Mouse (Mus musculus) monocyte, adult 2 months (primary cell): Measurements from ENCODE around the gene Timmdc1.
"Not testable (repeated sequence)": the region's sequence is repeated elsewhere in the genome, so short reads cannot be mapped to it uniquely, and the experiment has no call there.

Source experiments
- DNase-seq, 2 experiments: peaks; one replicate each; pipeline ENCODE4 v3.0.0; 2022; ENCODE audit warnings: low spot score in 2 of 2, low read depth in 1 of 2

Timmdc1 gene

GRCm38 (mm10) chr16:38502469-38502868 is 20.0 kb downstream of the Timmdc1 start:
- no peak for DNase-seq

- no peak for DNase-seq
These were observed 25.8 kb downstream of the Timmdc1 start for GRCm38 (mm10) chr16:38496604-38497140.

GRCm38 (mm10) chr16:38493890-38494289 is 28.6 kb downstream of the Timmdc1 start:
- DNase-seq = no peak

GRCm38 (mm10) chr16:38492551-38492950 is 29.9 kb downstream of the Timmdc1 start:
- no peak for DNase-seq

- DNase-seq = no peak
These were observed 38.7 kb downstream of the Timmdc1 start for GRCm38 (mm10) chr16:38483582-38484309.

GRCm38 (mm10) chr16:38482780-38483562 is 39.5 kb downstream of the Timmdc1 start:
- no peak for DNase-seq

GRCm38 (mm10) chr16:38481327-38481726 is 41.1 kb downstream of the Timmdc1 start:
- no peak for DNase-seq

GRCm38 (mm10) chr16:38478296-38478695 is 44.2 kb downstream of the Timmdc1 start:
- DNase-seq = no peak

GRCm38 (mm10) chr16:38477241-38477608 is 45.2 kb downstream of the Timmdc1 start:
- DNase-seq = not testable (repeated sequence)

GRCm38 (mm10) chr16:38476312-38477240 is 45.9 kb downstream of the Timmdc1 start:
- DNase-seq = no peak

- DNase-seq = no peak
These were observed 46.7 kb downstream of the Timmdc1 start for GRCm38 (mm10) chr16:38475681-38476311.

GRCm38 (mm10) chr16:38474677-38475286 is 47.7 kb downstream of the Timmdc1 start:
- no peak for DNase-seq

GRCm38 (mm10) chr16:38473661-38474060 is 48.8 kb downstream of the Timmdc1 start:
- DNase-seq = no peak

GRCm38 (mm10) chr16:38472507-38472873 is 50.0 kb downstream of the Timmdc1 start:
- DNase-seq = no peak

GRCm38 (mm10) chr16:38471697-38472506 is 50.6 kb downstream of the Timmdc1 start:
- no peak for DNase-seq

GRCm38 (mm10) chr16:38469437-38469836 is 53.0 kb downstream of the Timmdc1 start:
- DNase-seq = no peak

- DNase-seq = no peak
These were observed 53.8 kb downstream of the Timmdc1 start for GRCm38 (mm10) chr16:38468706-38469018.

- DNase-seq = no peak
These were observed 54.4 kb downstream of the Timmdc1 start for GRCm38 (mm10) chr16:38467917-38468705.
